Mouse (Mus musculus) thymus, postnatal 25 days (tissue): Measurements from ENCODE around the gene Lipt2.

Source experiments
- DNase-seq: peaks from one replicate; pipeline ENCODE4 v3.0.0; 2022

Gene Lipt2

DNA sequence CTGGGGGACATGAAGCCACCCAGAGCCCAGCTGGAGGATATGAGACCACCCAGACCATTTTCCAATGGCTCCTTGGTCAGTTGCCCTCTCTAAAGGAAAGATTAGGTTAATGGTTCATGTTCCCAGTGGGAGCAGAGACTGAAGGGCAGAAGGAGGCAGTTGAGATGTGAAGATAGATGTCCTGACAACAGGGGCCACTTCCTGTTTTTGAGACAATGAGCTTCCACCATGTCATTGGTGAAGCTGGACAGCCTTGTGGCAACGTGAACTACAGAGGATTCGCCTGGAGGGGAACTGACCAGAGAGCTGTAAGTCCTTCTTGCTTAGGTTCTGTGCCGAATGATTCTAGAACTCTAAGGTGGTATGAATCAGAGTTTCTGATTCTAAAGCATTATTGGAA lies 17.2 kb downstream of the Lipt2 start, which contains the start of gene Kcne3:
Kcne3 (plus strand) TSS at position 234 of the 400 bp plus-strand sequence.
- no peak for DNase-seq

DNA sequence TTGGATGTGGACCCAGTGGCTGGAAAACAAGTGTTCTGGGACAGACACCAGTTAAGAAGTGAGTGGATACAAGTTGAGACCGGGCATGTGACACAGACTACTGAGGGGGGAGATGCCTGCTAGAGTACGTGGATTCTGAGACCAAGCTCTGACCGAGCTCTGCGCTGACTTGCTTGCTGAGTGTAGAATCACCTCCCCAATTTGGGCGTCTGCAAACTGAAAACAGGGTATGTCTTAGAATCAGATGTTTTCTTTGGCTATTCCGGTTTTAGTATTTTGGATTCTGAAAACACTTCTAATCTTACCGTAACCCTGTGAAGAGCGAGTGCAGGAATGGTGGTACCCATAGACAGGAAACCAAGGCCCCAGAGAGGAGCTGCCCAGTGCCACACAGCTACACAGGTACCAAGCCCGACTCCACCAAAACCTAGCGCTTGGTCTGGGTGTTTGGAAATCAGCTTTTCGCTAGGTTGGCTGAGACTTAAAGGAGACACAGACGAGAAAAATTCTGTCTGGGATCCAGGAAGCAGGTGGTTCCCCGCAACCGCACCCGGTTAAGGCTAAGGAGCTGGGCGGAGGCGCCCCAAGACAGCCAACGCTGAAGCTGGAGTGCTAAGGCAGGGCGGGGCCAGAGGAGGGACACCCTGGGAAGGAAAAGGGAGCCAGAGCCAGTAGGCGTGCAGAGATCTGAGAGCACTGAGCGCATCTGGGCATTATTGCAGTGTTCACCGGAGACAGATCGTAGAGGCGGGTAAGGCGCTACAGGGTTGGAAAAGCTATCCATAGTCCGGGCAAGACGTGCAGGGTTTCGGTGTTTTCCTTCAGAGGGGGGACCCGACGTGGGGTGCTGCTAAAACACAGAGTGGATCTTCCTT lies 19.2 kb downstream of the Lipt2 start:
- DNase-seq: peak; percentile 42

DNA sequence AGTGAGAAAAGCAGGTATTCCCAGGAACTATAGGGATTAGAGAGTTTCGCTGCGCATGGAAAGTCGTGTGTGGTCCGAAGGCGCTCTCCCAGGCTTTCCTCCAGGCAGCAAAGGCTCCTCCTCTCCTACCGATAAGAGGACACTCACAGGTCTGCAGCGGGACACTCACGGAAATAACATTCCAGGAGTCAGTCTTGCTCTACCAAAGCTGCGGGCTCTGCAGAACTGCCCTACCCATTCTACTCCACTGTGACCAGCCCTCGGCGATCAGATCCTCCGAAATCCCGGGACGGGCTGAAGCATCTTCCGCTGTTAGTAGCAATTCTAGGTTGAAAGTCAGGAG lies 19.8 kb downstream of the Lipt2 start:
- DNase-seq: no peak

DNA sequence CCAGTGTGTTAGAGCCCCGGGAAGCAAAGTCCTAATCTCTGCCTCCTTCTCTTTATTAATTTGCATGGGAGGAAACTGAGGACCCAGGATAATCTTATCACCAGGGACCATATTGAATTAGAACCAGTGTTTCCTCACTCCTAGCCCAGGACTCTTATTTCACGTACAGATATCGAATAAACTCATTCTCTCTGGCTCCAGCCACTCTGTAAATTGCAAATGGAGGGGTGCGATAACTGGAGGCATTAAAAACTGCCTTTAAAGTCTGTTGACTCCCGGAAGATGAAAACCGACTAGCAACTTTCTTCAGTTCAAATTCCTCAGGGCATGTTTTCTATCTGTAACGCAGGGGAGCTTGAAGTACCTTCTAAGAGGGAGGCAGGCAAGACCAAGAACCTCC lies 20.3 kb downstream of the Lipt2 start:
- DNase-seq: no peak

DNA sequence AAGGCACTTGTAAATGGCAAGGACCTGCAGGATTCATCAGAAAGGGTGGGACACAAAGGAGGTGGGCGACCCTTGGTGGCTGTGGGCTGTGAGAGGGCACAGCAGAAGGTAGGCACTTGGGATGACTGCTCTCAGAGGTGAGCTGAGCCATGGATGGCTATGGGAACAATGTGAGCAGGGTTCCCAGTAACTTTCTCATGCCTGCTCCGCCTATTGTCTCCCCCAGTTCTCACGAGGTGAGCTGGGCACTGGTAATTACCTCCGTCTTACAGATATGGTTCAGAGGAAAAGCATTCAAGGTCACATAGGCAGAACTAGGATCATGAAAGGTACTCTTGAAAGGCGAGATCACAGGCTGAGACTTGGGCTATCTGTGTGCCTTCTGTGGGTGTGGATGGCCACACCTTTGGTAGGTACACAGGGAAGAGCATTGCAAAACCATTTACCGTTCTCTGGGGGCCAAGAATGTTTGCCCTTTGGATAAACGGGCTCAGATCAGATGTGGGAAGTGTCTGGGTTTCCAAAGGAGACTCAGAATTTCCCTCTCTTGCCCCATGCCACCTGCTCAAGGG lies 20.8 kb downstream of the Lipt2 start:
- no peak for DNase-seq

DNA sequence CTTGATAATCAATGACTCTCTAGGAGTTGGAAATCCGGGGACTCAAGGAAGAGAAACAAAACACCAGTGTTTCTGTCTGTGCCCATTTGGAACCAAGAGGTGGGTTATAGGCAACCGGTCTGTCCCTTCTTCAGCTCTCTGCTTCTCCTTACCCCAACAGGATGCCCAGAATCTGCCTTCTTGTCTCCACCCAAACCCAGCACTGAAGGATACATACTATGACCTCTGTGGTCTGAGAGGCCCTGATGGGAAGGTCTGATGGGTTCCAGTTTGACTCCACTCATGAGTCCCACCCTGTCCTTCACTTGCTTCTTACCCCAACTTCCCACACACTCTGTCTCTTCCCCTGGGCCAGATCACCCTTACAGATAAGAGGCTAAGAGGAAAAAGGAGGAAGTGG lies 22.1 kb downstream of the Lipt2 start:
- no peak for DNase-seq

DNA sequence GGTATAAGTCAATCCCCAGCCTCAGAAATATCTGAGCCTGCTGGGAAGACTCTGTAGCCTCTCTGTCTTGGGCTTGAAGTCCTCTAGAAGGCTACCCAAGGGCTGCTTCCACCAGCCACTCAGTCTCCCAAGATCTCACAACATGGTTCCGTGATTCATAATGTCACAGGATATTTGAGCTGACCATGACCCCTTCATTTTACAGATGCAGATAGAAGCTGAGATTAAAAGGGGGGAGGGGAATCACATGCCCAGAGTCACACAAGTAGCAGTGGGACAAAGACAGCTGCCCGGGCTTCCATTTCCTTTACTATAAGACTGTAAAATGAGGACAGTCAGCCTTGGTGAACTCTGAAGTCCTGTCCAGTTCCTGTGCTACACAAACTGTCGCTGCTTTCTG lies 22.5 kb downstream of the Lipt2 start:
- DNase-seq: no peak

DNA sequence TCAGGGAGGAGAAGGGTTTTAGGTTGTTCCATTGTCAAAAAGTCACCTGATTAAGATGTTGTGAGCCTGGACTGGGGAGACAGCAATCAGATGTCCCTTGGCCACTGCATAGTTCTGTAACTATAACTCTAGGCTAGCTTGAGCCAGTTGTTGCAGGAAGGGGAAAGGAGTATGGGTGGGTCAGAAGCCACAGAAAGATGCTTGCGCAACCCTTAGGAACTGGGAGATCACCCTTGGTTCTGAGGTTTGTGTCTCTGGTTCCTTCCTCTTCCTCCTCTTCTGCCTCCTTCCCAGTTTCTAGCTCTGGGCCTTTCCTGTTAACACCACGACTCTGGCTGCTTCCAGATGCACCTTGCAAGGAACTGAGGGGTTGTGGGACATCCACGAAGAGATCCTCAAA lies 23.3 kb downstream of the Lipt2 start:
- no peak for DNase-seq

DNA sequence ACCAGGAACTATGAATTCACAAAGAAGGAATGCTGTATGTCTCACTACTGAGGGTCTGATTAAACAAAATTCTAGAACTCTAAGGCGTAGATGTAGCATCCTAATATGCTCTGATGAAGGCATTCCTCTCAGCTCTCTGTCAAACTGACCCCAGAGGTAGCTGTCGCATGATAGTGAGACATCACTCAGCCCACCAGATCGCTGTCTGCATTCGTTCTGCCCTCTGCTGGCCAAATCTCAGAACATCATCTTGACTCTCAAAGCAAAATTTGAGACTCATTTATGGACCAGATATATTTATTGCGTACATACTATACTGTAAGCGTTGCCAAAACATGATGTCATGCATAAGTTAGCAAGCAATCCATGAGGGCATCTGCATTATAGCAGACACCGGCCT lies 28.5 kb downstream of the Lipt2 start:
- peak; percentile 39 for DNase-seq

DNA sequence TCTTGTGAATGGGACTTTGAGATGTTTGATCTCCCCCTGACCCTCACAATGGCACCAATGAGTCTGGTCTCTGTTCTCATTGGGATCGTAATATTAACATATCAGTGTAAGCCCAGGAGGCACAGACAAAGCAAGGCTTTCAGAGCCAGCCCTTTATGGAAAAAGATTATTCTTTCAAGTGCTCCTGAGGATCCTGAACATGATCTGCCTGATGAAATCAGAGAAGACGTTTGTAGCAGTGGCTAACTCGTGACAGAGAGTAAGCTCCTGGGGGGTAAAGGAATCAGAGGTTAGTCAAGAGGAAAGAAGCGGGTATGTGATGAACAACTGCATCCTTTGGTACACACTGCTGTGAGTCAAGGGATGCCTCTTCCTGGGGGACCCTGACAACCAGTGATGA lies 31.1 kb downstream of the Lipt2 start:
- DNase-seq: no peak

DNA sequence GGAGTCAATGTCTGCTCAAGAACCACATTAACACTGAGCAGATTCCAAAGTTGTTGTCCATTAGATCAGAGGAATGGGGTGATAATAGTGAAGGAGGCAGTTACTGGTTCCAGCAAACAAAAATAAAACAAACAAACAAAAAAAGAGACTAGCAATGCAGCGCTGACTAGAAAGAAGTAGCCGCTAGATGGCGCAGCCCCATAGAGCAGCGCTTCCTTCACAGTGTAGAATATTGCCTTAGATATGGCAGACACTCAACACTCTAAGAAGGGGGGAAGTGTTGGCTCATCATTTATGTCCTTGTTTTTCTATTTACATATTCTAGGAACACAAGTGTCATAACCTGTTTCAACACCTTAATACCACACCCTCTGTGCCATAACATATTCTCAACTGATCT lies 31.7 kb downstream of the Lipt2 start:
- DNase-seq: peak; percentile 58

DNA sequence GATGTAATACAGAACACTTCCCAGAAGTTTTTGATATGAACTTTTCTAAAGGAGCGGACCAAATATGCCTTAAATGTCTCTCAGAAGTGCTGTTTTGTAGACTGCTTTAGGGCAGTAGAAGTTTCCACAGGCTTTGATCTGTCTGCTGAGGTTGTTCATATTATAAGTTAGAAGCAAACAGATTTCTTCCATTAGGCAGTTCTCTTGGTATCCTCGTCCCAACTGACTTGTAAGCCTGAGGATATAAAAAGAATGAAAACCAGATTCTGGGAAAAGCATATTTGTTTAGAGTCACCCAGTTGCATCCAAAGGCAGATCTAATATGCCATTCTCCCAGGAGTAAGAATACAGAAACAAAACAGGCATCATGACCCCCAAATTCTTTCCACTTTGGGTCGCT lies 42.1 kb downstream of the Lipt2 start:
- no peak for DNase-seq

DNA sequence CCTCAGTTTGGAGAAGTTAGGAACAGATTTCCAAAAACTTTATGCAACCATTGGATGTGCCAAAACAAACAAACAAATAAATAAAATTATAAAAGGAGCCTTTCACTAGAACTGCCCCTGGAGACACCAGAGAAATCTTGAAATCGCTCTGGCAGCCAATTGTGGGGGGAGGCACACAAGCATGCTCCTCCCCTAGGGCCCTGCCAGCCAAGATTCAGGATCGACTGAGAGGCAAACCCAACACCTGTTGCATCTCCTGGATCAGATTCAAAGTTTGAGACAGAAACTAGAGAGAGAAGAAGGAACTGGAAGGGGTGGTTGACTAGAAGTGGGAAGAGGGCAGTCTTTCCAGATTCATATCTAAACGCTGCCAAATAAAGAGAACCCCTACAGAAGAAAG lies 44.5 kb downstream of the Lipt2 start:
- DNase-seq: no peak

DNA sequence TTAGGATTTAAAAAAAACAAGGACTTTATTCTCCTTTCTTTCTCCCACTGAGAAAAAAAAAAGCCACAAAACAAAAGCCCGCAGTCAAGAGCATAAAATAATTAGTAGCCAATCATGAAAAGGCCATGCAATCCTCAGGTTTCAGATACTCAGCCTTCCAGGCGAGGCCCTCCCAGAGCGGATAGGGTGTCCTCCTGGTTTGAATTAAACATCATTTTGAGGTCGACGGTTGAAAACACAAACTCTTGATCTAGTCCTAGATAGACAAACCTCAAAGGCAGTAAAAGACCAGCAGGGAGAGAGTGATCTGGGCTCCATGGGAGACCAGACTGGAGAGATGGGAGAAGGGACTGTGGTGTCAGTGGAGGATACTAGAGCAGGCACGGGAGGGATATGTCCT lies 45.8 kb downstream of the Lipt2 start:
- no peak for DNase-seq

DNA sequence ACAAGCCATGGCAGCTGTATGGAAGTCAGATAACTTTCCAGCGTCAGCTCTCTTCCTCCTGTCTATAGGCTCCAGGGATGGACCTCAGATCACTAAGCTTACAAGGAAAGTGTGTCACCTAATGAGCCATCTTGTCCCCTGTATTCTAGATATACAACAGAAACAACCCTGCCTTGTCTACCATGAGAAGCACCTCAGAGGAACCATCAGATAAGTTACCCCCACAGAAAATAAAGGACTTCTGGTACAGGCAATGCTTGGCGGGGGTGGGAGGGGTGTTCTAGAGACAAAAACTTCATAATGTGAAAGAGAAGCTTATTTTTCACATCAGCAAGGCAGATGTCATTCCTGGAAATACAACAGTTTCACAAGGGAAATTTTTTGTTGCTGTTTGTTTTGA lies 47.1 kb downstream of the Lipt2 start:
- DNase-seq: no peak

DNA sequence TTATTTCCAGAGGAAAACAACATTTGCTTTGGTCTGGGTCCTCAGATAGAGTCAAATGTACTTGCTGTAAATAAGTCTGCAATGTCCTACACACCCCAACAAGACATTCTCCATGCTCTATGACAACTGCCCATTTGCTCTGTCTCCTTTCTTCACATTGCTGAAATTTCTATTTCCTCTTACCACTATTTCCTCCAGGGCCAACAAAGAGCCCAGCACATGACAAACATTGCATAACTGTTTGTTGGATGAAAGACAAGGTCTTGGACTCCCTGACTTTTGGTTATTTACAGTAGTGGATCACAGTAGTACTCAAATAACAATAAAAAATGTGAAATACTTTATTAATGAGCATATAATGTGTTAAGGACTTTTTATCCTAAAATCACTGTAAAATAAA lies 48.8 kb downstream of the Lipt2 start:
- no peak for DNase-seq
